Mouse (Mus musculus): ENCODE data around the gene Lifr. TPM values are rescaled to one million over a fixed set of nuclear protein-coding genes. Genes with fewer than 3 reads are reported as not detected.

Lifr gene
- polyA plus RNA-seq, 1 experiment, result 30.8 TPM

DNA sequence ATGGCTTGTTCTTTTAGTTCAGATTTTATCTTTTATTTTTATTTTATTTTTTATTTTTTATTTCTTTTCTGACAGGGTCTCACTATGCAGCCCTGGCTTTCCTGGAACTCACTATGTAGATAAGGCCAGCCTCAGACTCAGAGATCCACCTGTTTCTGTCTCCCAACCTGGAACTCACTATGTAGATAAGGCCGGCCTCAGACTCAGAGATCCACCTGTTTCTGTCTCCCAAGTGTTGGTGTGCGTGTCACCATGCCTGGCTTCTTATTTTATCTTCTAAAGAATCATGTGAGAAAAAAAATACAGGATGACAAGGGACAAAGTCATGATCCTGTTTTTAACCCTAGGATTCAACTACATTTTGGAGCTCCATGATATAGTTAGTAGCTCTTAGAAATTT is 102.2 kb downstream of the Lifr start:
- TF ChIP-seq CTCF (IDR thresholded peaks at IDR 0.05; ENCODE audit: low read depth, low read length), result no peak
- H3K4me1 ChIP-seq (ENCODE audit: control insufficient read depth, insufficient read depth, low read length), result no peaks in the 10 kb centered on the region
- no peak overlapping the region for H3K27ac ChIP-seq (ENCODE audit: insufficient read depth, low read depth, low read length)
- H3K4me3 ChIP-seq (ENCODE audit: insufficient read depth, low read length), result no peak overlapping the region

DNA sequence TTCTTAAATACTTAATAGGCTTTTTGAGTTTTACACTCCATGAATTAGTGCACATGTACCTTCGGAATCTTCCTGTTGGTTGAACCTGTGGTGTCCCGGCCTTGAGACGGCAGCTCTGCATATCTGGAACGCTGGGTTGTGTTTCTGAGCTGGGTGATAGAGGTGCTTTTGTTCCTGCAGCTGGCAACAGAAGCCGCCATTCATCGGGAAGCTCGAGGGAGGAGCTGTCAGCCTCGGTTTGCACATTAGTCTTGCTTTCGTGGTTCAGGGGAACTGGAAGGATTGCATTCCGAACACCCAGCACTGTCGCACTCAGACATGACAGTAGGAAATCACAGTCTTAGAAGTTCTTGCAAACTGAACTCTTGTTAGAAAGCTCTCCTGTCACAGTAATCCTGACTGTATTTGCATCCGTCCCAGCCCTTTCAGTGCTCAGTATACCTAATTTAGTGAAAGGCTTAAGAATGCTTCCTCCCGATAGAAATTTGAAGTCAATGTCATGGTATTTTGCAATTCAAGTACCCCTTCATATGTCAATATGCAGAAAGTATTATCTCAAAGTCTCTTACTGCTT is 103.8 kb downstream of the Lifr start:
- no peaks in the 10 kb centered on the region for H3K4me1 ChIP-seq (ENCODE audit: control insufficient read depth, insufficient read depth, low read length)

DNA sequence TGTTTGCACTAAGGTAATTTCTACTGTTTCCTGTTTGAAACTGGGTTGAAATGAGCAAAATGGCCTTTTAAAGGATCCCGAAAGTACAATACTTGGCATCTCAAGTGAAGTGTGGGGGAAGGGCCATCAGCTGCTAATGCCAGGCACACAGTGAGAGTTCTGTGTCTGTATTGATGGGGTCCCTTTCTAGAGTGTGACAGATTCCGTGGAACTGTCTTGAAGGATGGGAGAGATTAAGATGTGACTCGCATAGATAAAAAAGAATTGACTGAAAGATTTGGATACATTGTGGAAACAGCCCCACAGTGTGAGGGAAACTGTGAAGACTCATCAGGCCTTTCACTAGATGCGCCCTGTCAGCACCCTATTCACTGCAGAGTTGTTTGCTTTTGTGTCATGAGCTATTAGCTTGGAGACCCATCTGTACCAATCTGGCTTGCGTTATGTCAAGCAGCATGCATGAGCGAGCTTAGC is 104.4 kb downstream of the Lifr start:
- TF ChIP-seq CTCF (IDR thresholded peaks at IDR 0.05; ENCODE audit: low read depth, low read length), result no peak
- TF ChIP-seq POLR2A (IDR thresholded peaks at IDR 0.05; ENCODE audit: borderline replicate concordance, low read depth, low read length), result no peak
- Histone ChIP-seq H3K27ac (ENCODE audit: insufficient read depth, low read depth, low read length) (no peak overlapping the region), H3K4me3 (ENCODE audit: insufficient read depth, low read length) (no peak overlapping the region), H3K4me1 (ENCODE audit: control insufficient read depth, insufficient read depth, low read length) (no peaks in the 10 kb centered on the region)

More for the DNA sequence above, 103.8 kb downstream of the Lifr start:
- TF ChIP-seq CTCF (IDR thresholded peaks at IDR 0.05; ENCODE audit: low read depth, low read length), result no peak
- TF ChIP-seq POLR2A (IDR thresholded peaks at IDR 0.05; ENCODE audit: borderline replicate concordance, low read depth, low read length), result no peak
- H3K27ac ChIP-seq (ENCODE audit: insufficient read depth, low read depth, low read length), result no peak overlapping the region
- H3K4me3 ChIP-seq (ENCODE audit: insufficient read depth, low read length), result no peak overlapping the region

DNA sequence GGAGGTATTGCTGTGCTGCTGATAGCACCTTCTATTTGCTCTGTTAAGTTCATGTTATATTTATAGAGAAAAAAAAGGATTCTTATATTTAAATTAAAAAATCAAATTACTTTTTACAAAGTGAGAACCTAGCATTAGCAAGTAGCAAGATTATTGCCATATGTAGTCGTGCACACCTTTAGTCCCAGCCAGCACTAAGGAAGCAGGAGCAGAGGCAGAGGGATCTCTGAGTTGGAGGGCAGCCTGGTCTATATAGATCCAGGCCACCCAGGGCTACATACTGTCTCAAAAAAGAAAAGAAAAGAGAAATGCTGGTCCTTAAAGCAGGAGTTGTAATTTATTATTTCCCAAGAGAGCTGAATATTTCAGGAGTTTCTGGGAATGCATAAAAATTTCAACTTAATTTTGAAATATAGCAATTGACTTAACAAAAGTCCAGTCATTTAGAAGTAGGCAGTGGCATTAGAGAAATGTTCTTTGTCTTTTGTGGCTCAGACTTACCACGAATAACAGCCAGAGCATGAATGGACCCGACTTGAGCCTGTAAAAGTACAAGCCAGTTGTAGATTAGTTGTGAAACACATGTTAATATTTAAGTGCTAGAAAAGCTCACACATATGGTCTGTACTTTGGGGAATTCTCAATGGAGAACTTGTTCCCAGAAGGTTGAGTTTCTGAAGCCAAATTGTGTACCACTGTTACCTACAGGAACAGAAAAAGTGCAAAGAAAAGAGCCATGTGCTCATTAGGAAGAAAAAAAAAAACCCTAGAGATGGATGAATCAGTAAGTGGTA is 107.4 kb downstream of the Lifr start:
- TF ChIP-seq CTCF (IDR thresholded peaks at IDR 0.05; ENCODE audit: low read depth, low read length), result no peak
- no peak for TF ChIP-seq POLR2A (IDR thresholded peaks at IDR 0.05; ENCODE audit: borderline replicate concordance, low read depth, low read length)
- Histone ChIP-seq H3K27ac (ENCODE audit: insufficient read depth, low read depth, low read length) (no peak overlapping the region), H3K4me3 (ENCODE audit: insufficient read depth, low read length) (no peak overlapping the region), H3K4me1 (ENCODE audit: control insufficient read depth, insufficient read depth, low read length) (no peaks in the 10 kb centered on the region)

DNA sequence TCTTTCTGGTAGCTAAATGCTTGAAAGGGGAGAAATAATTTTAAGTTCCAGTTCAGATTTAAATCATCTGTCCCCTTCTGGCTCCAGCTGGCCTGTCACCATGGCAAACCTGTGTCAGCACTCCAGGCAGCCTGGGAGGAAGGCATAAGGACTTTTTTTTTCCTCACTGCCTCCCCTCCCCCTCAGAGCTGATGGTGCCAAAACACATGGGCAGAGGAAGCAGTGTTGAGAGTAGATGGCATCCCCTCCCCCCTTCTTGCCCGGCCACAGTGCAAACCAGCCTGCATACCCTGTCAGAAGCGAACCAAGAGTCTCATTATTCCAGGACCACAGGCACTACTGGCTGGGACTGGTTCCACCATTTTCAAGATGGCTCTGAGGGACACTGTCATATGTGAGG is 108.4 kb downstream of the Lifr start:
- Histone ChIP-seq H3K4me1 (ENCODE audit: control insufficient read depth, insufficient read depth, low read length) (no peaks in the 10 kb centered on the region), H3K4me3 (ENCODE audit: insufficient read depth, low read length) (no peak overlapping the region), H3K27ac (ENCODE audit: insufficient read depth, low read depth, low read length) (no peak overlapping the region)
- no peak for TF ChIP-seq CTCF (IDR thresholded peaks at IDR 0.05; ENCODE audit: low read depth, low read length)
- TF ChIP-seq POLR2A (IDR thresholded peaks at IDR 0.05; ENCODE audit: borderline replicate concordance, low read depth, low read length), result no peak

DNA sequence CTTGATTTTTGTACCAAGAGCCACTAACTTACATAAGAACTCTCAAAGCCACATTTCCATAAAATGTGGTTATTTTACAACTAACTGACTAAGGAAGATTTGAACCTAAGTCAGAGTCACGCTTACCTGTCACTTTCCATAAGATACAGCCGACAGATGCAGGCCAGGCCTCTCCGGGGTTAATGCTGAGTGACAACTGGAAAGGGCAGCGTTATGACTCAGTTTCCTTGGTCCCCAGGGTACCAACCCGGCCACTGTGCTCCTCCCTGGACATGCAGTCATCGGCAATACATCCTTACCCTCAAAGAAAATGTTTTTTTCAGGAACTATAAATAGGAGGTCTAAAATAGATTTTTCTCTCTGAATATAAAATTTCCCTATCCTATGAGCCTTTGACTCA is 109.9 kb downstream of the Lifr start:
- TF ChIP-seq POLR2A (IDR thresholded peaks at IDR 0.05; ENCODE audit: borderline replicate concordance, low read depth, low read length) (no peak), CTCF (IDR thresholded peaks at IDR 0.05; ENCODE audit: low read depth, low read length) (no peak)
- no peak overlapping the region for H3K4me3 ChIP-seq (ENCODE audit: insufficient read depth, low read length)
- no peaks in the 10 kb centered on the region for H3K4me1 ChIP-seq (ENCODE audit: control insufficient read depth, insufficient read depth, low read length)
- no peak overlapping the region for H3K27ac ChIP-seq (ENCODE audit: insufficient read depth, low read depth, low read length)

DNA sequence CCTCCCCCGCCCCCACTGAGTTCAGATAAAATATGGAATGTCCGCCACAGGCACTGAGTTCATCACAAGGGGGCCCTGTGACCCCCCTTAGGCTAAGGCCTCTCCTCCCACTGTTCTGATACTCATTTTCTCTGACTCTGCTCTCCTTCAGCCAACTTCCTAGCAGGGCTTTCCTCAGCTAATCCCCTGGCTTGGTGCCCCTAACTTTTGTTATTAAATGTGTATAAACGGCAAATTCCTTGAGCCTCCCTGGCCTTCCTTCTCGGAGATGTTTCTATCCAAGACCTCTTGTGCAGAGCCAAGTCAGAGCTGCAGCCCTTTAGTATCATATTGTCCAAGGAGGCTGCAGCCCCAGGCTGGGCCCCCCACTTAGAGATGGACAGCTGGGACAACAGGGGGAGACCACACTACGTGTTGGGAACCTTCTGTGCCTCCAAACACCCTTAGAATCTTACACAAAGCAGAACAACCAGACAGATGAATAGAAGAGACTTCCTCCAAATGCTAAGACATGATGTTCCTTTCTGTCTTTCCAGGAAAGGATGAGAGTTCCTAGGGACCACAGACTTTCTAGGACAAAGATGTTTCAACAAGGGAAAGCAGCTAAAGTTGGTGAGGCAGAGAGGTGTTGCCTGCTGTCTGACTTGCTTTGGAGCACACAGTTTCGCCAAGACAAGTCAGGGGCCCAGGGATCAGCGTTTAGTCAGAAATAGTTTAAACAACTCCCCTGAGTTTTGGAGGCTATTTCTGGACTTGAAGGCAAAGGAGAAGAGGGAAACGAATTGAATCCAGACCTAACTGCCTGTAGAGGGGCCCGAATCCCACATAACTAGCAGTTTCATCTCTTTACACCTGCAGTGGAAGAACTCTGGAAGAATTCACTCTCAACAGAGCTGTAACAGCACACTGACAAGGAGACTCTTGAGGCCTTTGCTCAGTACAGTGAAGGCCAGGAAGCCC is 111.3 kb downstream of the Lifr start:
- no peaks in the 10 kb centered on the region for H3K4me1 ChIP-seq (ENCODE audit: control insufficient read depth, insufficient read depth, low read length)
- no peak overlapping the region for H3K27ac ChIP-seq (ENCODE audit: insufficient read depth, low read depth, low read length)
- no peak overlapping the region for H3K4me3 ChIP-seq (ENCODE audit: insufficient read depth, low read length)
- TF ChIP-seq POLR2A (IDR thresholded peaks at IDR 0.05; ENCODE audit: borderline replicate concordance, low read depth, low read length), result no peak
- TF ChIP-seq CTCF (IDR thresholded peaks at IDR 0.05; ENCODE audit: low read depth, low read length), result no peak

DNA sequence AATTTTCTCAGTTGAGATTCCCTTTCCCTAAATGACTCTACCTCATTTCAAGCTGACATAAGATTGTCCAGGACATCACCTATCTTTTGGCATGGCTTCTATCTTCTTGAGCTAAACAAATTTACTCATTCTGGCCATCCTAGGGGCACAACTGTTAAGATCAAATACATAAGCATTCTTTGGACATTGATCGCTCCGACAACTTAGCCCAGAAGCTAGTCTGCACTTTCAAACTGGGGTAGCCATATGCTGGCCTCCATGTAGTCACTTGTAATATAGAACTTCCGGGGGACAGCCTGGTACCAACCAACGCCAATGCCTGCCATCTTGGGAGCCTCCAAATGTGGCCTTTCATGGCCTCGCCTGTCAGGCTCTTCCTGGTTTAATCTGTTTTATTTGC is 112.6 kb downstream of the Lifr start:
- Histone ChIP-seq H3K27ac (ENCODE audit: insufficient read depth, low read depth, low read length) (no peak overlapping the region), H3K4me3 (ENCODE audit: insufficient read depth, low read length) (no peak overlapping the region), H3K4me1 (ENCODE audit: control insufficient read depth, insufficient read depth, low read length) (no peaks in the 10 kb centered on the region)
- TF ChIP-seq POLR2A (IDR thresholded peaks at IDR 0.05; ENCODE audit: borderline replicate concordance, low read depth, low read length) (no peak), CTCF (IDR thresholded peaks at IDR 0.05; ENCODE audit: low read depth, low read length) (no peak)

DNA sequence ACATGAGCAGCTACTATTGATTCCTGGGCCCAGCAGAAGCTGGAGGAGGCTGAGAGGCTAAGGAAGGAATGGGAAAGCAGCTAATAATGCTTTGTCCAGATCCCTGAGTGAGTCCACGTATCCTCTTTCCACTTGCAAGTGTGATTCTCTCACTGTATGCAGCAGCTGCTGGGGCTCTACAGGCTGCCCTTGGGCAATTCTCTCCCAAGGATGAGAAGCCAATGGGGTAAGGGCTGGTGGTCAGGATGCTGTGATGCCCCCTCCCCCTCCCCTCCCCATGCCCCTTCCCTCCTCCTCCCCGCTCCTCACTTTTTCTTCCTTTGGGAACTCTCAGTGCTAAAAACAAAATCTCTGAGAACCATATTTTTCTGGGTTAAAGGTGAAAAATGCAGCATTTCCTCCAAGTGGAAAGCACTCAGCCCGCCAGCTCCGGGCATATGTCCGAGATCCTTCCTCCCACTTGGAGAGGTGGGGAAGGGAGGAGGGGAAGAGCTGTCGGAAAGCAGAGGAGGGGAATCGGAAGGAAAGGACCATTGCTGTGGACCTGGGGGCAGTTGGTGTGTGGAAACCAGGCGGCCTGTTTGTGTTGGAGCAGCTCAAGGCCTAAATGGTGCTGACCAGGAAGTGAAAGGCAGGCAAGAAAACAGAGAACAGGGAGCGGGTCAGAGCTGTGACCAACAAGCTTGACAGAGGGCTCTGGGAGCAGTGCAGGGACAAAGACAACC is 113.4 kb downstream of the Lifr start:
- no peak overlapping the region for H3K4me3 ChIP-seq (ENCODE audit: insufficient read depth, low read length)
- H3K27ac ChIP-seq (ENCODE audit: insufficient read depth, low read depth, low read length), result no peak overlapping the region

More for the DNA sequence above, 113.4 kb downstream of the Lifr start:
- no peak for TF ChIP-seq POLR2A (IDR thresholded peaks at IDR 0.05; ENCODE audit: borderline replicate concordance, low read depth, low read length)
- no peaks in the 10 kb centered on the region for H3K4me1 ChIP-seq (ENCODE audit: control insufficient read depth, insufficient read depth, low read length)

Data from bone marrow macrophage, adult 2 months (primary cell).